Mouse (Mus musculus): ENCODE measurements at regions not wholly inside any gene's neighbourhood (a gene's known extent, or its start where the extent isn't known, plus 50 kb on each side); places are given as distances from the start of the nearest gene placed in this dataset.

GRCm38 (mm10) chr13:84761821-84762220 is 427.4 kb upstream of the Ccnh start:
- no peak for DNase-seq (ENCODE audit: low spot score)

- DNase-seq (ENCODE audit: low spot score) = no peak
Measured at GRCm38 (mm10) chr13:84763916-84764315, 425.3 kb upstream of the Ccnh start.

- no peak for DNase-seq (ENCODE audit: low spot score)
Measured at GRCm38 (mm10) chr13:84771956-84772355, 417.3 kb upstream of the Ccnh start.

GRCm38 (mm10) chr13:84783017-84783937 is 405.9 kb upstream of the Ccnh start:
- DNase-seq (ENCODE audit: low spot score) = no peak

GRCm38 (mm10) chr13:84804241-84804980 is 384.8 kb upstream of the Ccnh start:
- DNase-seq (ENCODE audit: low spot score) = no peak

GRCm38 (mm10) chr13:84805190-84805589 is 384.0 kb upstream of the Ccnh start:
- DNase-seq (ENCODE audit: low spot score) = no peak

- DNase-seq (ENCODE audit: low spot score) = no peak
Measured at GRCm38 (mm10) chr13:84809605-84810004, 379.6 kb upstream of the Ccnh start.
